Mouse (Mus musculus): ENCODE measurements around the gene Cops2. TPM values are rescaled to one million over a fixed set of nuclear protein-coding genes. Genes with fewer than 3 reads are reported as not detected.
A peak's percentile ranks its signal among the peaks of the same experiment; 100 is the strongest.

Cops2 gene
- polyA plus RNA-seq, 1 experiment, result 76.3 TPM

DNA sequence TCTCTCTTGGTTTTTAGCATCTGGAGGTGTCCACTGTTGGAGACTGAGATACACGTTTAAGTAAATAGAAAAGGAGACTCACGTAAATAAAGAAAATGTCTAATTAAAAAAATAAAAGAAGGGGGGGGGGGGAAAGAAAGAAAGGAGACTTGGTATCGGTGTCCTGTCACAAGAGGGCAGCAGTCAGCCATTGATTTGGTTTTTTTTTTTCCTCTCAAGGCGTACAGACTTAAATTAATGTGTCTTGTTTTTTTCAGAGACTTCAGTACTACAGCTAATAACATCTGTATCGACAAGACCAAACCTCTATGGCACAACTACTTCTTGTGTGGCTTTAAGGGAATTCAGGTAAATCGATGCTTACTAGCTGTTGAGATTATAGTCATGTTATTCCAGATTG lies 34.2 kb upstream of the Cops2 start:
- 36% methylated on average over 6 of the region's 6 CpGs for WGBS
- Histone ChIP-seq H3K4me1 (ENCODE audit: control insufficient read depth, insufficient read depth, low read length) (no peaks in the 10 kb centered on the region), H3K4me3 (replicated peaks; ENCODE audit: insufficient read depth, low read depth, low read length) (no peak overlapping the region), H3K27ac (ENCODE audit: insufficient read depth, low read length) (no peak overlapping the region), H3K27me3 (ENCODE audit: control insufficient read depth, insufficient read depth, low read length) (no peaks in the 10 kb centered on the region)
- peak in 1 of 2 experiments; percentile 7 for DNase-seq
- TF ChIP-seq POLR2A (IDR thresholded peaks at IDR 0.05; ENCODE audit: borderline replicate concordance, insufficient read depth, low read length) (no peak), CTCF (IDR thresholded peaks at IDR 0.05; ENCODE audit: borderline replicate concordance, insufficient read depth, low read depth, low read length) (peak; percentile 34; the same call in 1 of the 2 replicates)

DNA sequence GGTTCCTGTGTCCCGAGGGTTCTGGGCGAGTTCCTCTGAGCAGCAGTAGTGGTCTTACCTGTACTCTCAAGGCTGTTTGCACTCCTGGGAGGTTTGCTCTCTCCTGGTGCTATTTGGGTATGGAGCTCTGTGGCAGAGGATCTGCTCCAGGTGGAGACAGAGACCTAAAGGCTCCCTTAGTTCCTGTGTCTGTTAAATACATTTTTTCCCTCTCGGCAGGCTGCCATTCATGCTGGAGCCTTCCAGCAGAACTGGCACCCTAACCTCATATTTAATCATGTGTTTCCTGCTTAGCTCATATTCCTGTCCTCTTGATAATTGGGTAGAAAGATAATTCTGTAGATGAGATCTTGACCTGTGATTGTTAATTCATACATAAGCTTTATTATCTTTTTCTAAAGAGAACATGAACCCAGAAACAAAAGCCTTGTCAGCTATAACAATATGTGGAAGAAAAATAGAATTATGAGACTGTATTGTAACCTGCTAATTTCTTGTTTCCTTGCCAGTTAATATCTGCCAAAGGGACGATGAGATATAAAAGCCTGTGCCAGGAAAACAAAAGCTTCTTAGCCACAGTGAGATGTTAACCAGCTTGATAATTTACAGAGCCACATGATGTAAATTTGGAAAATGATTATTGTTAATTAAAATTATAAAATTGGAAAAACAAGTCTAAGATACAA lies 27.1 kb upstream of the Cops2 start:
- 12% methylated on average over 4 of the region's 4 CpGs for WGBS

DNA sequence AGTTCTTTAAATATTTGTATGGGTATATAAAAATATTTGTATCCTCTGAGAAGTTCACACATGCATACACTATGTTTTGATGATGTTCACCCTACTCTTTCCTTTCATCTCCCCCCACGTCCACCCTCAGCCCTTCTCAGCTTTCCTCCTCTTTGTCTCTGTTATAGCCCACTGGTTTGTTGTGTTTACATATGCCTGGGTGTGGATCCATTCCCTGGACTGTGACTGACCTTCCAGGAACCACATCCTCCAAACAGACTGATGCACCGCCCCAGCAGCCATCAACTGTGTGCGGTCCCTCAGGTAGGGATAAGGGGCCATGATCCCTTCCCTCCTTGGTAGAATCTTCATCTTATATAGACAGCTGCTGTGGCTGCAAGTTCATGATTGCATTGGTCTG lies 11.2 kb upstream of the Cops2 start:
- 89% methylated on average over 3 of the region's 3 CpGs for WGBS
- Histone ChIP-seq H3K27me3 (ENCODE audit: control insufficient read depth, insufficient read depth, low read length) (no peaks in the 10 kb centered on the region), H3K4me3 (replicated peaks; ENCODE audit: insufficient read depth, low read depth, low read length) (no peak overlapping the region), H3K27ac (ENCODE audit: insufficient read depth, low read length) (no peak overlapping the region), H3K4me1 (ENCODE audit: control insufficient read depth, insufficient read depth, low read length) (no peaks in the 10 kb centered on the region)
- TF ChIP-seq POLR2A (IDR thresholded peaks at IDR 0.05; ENCODE audit: borderline replicate concordance, insufficient read depth, low read length), result no peak
- DNase-seq, result no peak

More for the DNA sequence above, 27.1 kb upstream of the Cops2 start:
- H3K27ac ChIP-seq (ENCODE audit: insufficient read depth, low read length), result peak overlapping the region; percentile 40; the same call in 1 of the 2 replicates
- peaks cover 9% of the 10 kb centered on the region for H3K4me1 ChIP-seq (ENCODE audit: control insufficient read depth, insufficient read depth, low read length)
- DNase-seq, result peak; percentile 53 to 70
- H3K27me3 ChIP-seq (ENCODE audit: control insufficient read depth, insufficient read depth, low read length), result no peaks in the 10 kb centered on the region
- TF ChIP-seq POLR2A (IDR thresholded peaks at IDR 0.05; ENCODE audit: borderline replicate concordance, insufficient read depth, low read length) (no peak), CTCF (IDR thresholded peaks at IDR 0.05; ENCODE audit: borderline replicate concordance, insufficient read depth, low read depth, low read length) (no peak)
- H3K4me3 ChIP-seq (replicated peaks; ENCODE audit: insufficient read depth, low read depth, low read length), result no peak overlapping the region

DNA sequence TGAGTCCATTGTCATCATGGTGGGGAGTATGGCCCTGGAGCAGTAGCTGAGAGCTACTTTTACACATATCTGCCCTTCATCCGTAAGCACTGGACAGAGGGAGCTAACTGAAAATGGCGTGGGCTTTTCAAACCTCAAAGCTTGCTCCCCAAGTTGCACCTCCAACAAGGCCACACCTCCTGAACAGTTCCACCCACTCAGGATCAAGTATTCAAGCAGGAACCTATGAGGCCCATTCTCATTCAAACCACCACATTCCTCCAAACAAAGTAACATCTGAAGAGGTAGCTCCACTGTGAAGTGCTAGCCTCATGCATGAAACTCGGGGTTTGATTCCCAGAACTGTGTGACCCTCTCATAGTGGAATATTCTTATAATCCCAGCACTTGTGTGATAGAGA lies 9.4 kb upstream of the Cops2 start:
- Histone ChIP-seq H3K27me3 (ENCODE audit: control insufficient read depth, insufficient read depth, low read length) (no peaks in the 10 kb centered on the region), H3K4me3 (replicated peaks; ENCODE audit: insufficient read depth, low read depth, low read length) (no peak overlapping the region), H3K4me1 (ENCODE audit: control insufficient read depth, insufficient read depth, low read length) (no peaks in the 10 kb centered on the region), H3K27ac (ENCODE audit: insufficient read depth, low read length) (no peak overlapping the region)
- 77% methylated on average over 3 of the region's 3 CpGs for WGBS
- no peak for DNase-seq
- no peak for TF ChIP-seq POLR2A (IDR thresholded peaks at IDR 0.05; ENCODE audit: borderline replicate concordance, insufficient read depth, low read length)
- TF ChIP-seq CTCF (IDR thresholded peaks at IDR 0.05; ENCODE audit: borderline replicate concordance, insufficient read depth, low read depth, low read length), result no peak

DNA sequence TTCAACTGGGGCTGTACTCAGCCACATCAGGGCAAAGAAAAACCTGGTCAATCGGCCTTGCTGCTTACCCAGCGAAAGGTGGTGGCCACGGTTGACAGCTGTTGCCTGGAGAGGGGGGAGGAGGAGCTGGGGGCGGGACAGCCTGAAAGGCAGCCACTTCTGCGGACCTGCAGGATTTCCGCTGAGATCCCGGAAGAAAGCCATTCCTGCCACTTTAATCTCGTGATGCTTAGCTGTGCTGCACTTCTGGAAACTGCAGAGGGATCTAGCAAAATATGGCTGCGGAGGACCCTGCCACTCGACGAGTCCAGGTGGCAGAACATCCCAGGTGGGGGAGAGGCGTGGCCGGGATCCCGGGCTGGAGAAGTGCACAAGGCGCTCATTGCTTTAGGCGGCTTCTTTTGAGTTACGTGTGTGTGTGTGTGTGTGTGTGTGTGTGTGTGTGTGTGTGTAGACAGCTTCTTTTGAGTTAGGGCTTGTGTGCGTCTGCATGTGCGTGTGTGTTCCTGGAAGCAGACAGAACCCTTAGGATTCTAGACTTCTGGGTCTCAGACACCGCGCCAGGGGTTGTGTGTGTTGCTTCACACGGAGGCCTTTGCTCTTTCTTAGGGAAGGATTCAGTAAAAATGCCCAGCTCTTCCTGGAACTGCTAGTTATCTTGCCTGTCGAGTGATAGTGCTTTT lies 7.3 kb upstream of the Cops2 start:
- Histone ChIP-seq H3K4me3 (replicated peaks; ENCODE audit: insufficient read depth, low read depth, low read length) (peak overlapping the region; percentile 63), H3K27me3 (ENCODE audit: control insufficient read depth, insufficient read depth, low read length) (no peaks in the 10 kb centered on the region), H3K4me1 (ENCODE audit: control insufficient read depth, insufficient read depth, low read length) (no peaks in the 10 kb centered on the region), H3K27ac (ENCODE audit: insufficient read depth, low read length) (no peak overlapping the region)
- DNase-seq, result peak; percentile 56
- TF ChIP-seq CTCF (IDR thresholded peaks at IDR 0.05; ENCODE audit: borderline replicate concordance, insufficient read depth, low read depth, low read length) (no peak), POLR2A (IDR thresholded peaks at IDR 0.05; ENCODE audit: borderline replicate concordance, insufficient read depth, low read length) (no peak)
- WGBS, result 5% methylated on average over 23 of the region's 23 CpGs

- no peak for TF ChIP-seq CTCF (IDR thresholded peaks at IDR 0.05; ENCODE audit: borderline replicate concordance, insufficient read depth, low read depth, low read length)
- TF ChIP-seq POLR2A (IDR thresholded peaks at IDR 0.05; ENCODE audit: borderline replicate concordance, insufficient read depth, low read length), result no peak
- Histone ChIP-seq H3K4me1 (ENCODE audit: control insufficient read depth, insufficient read depth, low read length) (no peaks in the 10 kb centered on the region), H3K4me3 (replicated peaks; ENCODE audit: insufficient read depth, low read depth, low read length) (no peak overlapping the region), H3K27ac (ENCODE audit: insufficient read depth, low read length) (no peak overlapping the region), H3K27me3 (ENCODE audit: control insufficient read depth, insufficient read depth, low read length) (no peaks in the 10 kb centered on the region)
- DNase-seq, result no peak
These were observed 6.6 kb upstream of the Cops2 start for GRCm38 (mm10) chr2:125865585-125865984.

DNA sequence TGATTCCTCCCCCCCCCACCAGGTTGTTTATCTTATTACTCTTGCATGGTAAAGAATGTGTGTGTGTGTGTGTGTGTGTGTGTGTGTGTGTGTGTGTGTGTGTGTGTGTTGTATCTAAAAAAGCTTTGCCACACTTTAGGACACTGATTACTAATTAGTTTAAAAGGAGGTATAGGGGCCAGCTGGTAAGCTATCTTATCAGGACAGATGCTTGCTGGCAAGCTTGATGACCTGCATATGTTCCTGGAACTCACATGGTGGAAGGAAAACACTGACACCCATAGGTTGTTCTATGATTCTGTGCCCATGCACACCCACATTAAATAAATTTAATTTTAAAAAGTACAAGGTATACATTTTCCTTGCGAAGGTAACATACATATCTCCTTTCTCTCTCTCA lies 5.6 kb upstream of the Cops2 start:
- no peak overlapping the region for H3K27ac ChIP-seq (ENCODE audit: insufficient read depth, low read length)
- TF ChIP-seq CTCF (IDR thresholded peaks at IDR 0.05; ENCODE audit: borderline replicate concordance, insufficient read depth, low read depth, low read length) (no peak), POLR2A (IDR thresholded peaks at IDR 0.05; ENCODE audit: borderline replicate concordance, insufficient read depth, low read length) (no peak)
- no peak overlapping the region for H3K4me3 ChIP-seq (replicated peaks; ENCODE audit: insufficient read depth, low read depth, low read length)
- DNase-seq, result no peak
- no peaks in the 10 kb centered on the region for H3K4me1 ChIP-seq (ENCODE audit: control insufficient read depth, insufficient read depth, low read length)
- no peaks in the 10 kb centered on the region for H3K27me3 ChIP-seq (ENCODE audit: control insufficient read depth, insufficient read depth, low read length)
- 88% methylated on average over 1 of the region's 1 CpGs for WGBS

- DNase-seq, result no peak
- H3K4me3 ChIP-seq (replicated peaks; ENCODE audit: insufficient read depth, low read depth, low read length), result no peak overlapping the region
- 76% methylated on average over 3 of the region's 3 CpGs for WGBS
- H3K27ac ChIP-seq (ENCODE audit: insufficient read depth, low read length), result no peak overlapping the region
- H3K4me1 ChIP-seq (ENCODE audit: control insufficient read depth, insufficient read depth, low read length), result no peaks in the 10 kb centered on the region
- TF ChIP-seq CTCF (IDR thresholded peaks at IDR 0.05; ENCODE audit: borderline replicate concordance, insufficient read depth, low read depth, low read length), result no peak
- TF ChIP-seq POLR2A (IDR thresholded peaks at IDR 0.05; ENCODE audit: borderline replicate concordance, insufficient read depth, low read length), result no peak
- H3K27me3 ChIP-seq (ENCODE audit: control insufficient read depth, insufficient read depth, low read length), result no peaks in the 10 kb centered on the region
These were observed 4.9 kb upstream of the Cops2 start for GRCm38 (mm10) chr2:125863799-125864198.
